Mouse (Mus musculus) forebrain, postnatal 0 days (tissue): ENCODE results near the gene Syt10. TPM values are rescaled to one million over a fixed set of nuclear protein-coding genes. Genes with fewer than 3 reads are reported as not detected.
"Not testable (repeated sequence)": the region's sequence is repeated elsewhere in the genome, so short reads cannot be mapped to it uniquely, and the experiment has no call there.

ENCODE experiments used
- ATAC-seq: fragments of 200-750 bp; cut with Nextera tagmentation; 2 replicates; pipeline ENCODE4 v1.8.0; 2017; ENCODE audit warnings: mild to moderate bottlenecking, moderate library complexity
- DNase-seq: peaks from one replicate; pipeline ENCODE4 v3.0.0-alpha.2; 2015
- H3K27ac ChIP-seq: fragments of 300-500 bp; sonication (generic); 2 replicates; pipeline ENCODE4 v1.5.1; 2014; ENCODE audit warnings: low read depth, mild to moderate bottlenecking, antibody characterized with exemption, low read length, moderate library complexity, mixed read lengths
- H3K27me3 ChIP-seq: fragments of 300-500 bp; sonication (generic); 2 replicates; pipeline ENCODE4 v1.6.1; 2014; ENCODE audit warnings: mild to moderate bottlenecking, low read length, mixed read lengths; ENCODE audit not compliant: insufficient read depth
- H3K36me3 ChIP-seq: fragments of 300-500 bp; sonication (generic); 2 replicates; pipeline ENCODE4 v1.6.1; 2014; ENCODE audit warnings: mild to moderate bottlenecking, moderate library complexity; ENCODE audit not compliant: insufficient read depth
- H3K4me1 ChIP-seq: fragments of 300-500 bp; sonication (generic); 2 replicates; pipeline ENCODE4 v1.6.1; 2014; ENCODE audit warnings: antibody characterized with exemption; ENCODE audit not compliant: insufficient read depth
- H3K4me2 ChIP-seq: fragments of 300-500 bp; sonication (generic); 2 replicates; pipeline ENCODE4 v1.6.1; 2014; ENCODE audit warnings: low read depth, mild to moderate bottlenecking, moderate library complexity
- H3K4me3 ChIP-seq: fragments of 300-500 bp; sonication (generic); 2 replicates; pipeline ENCODE4 v1.5.1; 2014; ENCODE audit warnings: low read depth, low read length, mixed read lengths
- H3K9ac ChIP-seq: fragments of 300-500 bp; sonication (generic); 2 replicates; pipeline ENCODE4 v1.6.1; 2014; ENCODE audit warnings: mild to moderate bottlenecking
- H3K9me3 ChIP-seq: fragments of 300-500 bp; sonication (generic); 2 replicates; pipeline ENCODE4 v1.6.1; 2016; ENCODE audit warnings: low read length
- CTCF ChIP-seq: sonication (generic); IDR thresholded peaks from 2 replicates; pipeline ENCODE4 v1.5.1; 2016; ENCODE audit warnings: antibody characterized with exemption, control low read depth, low read depth
- WGBS: fragments of 180-500 bp; shearing (Covaris S2); extraction: QIAGEN DNeasy Blood & Tissue Kit; methylation state at CpG from one replicate; pipeline ENCODE4 v1.1.7; 2014; 5-methylcytosine and 5-hydroxymethylcytosine counted together
- polyA plus RNA-seq: library from polyadenylated mRNA; unstranded; fragments of >200 nt; fragmentation: Nextera tagmentation; extraction: Ambion mirVana; gene quantifications from 2 replicates; pipeline ENCODE4 v1.2.1, GENCODE M21; 2015
- total RNA-seq: library from RNA; depleted of rRNA; stranded (reverse); fragments of >200 nt; gene quantifications from 2 replicates; pipeline ENCODE4 v1.2.3, GENCODE M21; 2014; rRNA removed

The Syt10 gene
- 7.4 and 9.9 TPM in 2 replicates for total RNA-seq
- 3.1 and 4.9 TPM in 2 replicates for polyA plus RNA-seq

DNA sequence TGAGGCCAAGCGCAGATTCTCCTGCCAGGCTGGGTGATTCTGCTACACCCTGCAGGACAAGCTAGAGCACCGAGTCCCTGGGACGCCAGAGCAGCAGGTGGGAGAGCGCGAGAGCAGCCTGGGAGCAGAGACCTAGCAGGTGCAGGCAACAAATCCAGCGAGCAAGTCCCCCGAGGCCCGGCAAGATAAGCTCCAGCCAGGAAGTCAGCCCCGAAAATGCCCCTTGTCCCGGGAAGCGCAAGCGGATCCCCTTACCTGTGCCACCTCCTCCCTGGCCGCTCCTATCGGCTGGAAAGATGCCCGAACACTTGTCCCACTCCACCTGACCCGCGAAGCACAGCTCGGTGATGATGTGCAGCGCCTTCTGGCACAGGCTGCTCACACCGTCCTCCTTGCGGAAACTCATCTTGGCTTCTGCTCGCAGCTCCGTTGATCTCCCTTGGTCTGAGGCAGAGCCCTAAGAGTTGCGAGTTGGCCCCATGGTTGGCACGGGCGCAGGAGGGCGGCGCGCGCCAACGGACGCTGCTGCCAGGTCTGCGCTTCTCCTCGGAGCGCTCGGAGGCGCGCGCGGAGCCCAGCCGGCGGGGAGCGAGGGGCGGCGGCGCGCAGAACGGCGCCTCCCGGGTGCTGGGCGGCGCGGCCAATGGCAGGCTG lies at the start of gene Syt10:
TSS of gene Syt10 (minus strand) at position 497 of the 654 bp plus-strand sequence.
- peak; percentile 88 for ATAC-seq
- Histone ChIP-seq H3K9me3 (no peaks in the 10 kb centered on the region), H3K27ac (no peak within 1 kb of the TSS)

DNA sequence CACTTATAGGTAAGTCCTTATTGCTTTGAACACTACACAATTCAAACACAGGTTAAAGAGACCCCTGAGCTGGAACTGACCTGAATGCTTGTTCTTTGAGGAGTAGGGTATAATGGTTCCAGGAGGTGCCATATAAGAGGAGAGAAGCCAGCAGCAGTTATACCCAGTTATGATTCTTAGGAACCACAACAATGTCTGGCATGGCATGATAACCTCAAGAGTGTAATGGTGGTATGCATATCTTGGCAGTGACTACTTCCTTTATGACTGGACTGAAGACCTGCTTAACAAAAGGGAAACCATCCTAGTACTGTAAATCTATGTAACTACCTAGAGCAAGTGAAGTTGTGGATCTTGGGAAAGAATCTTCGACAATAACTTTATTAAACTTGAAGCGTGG lies 42.1 kb upstream of the Syt10 start:
- no peak for DNase-seq
- no peak overlapping the region for H3K9ac ChIP-seq
- TF ChIP-seq CTCF: no peak
- WGBS: 96% methylated on average over 2 of the region's 2 CpGs
- H3K27me3 ChIP-seq: no peaks in the 10 kb centered on the region
- no peaks in the 10 kb centered on the region for H3K36me3 ChIP-seq
- ATAC-seq: no peak
- H3K4me2 ChIP-seq: no peak overlapping the region
- no peaks in the 10 kb centered on the region for H3K4me1 ChIP-seq
- H3K27ac ChIP-seq: no peak overlapping the region
- no peak overlapping the region for H3K4me3 ChIP-seq
- H3K9me3 ChIP-seq: no peaks in the 10 kb centered on the region

More for the DNA sequence above, at the start of gene Syt10:
- Histone ChIP-seq H3K4me2 (peak within 1 kb of the TSS; percentile 90), H3K36me3 (no peaks in the 10 kb centered on the region), H3K4me3 (peak within 1 kb of the TSS; percentile 61), H3K9ac (peak within 1 kb of the TSS; percentile 48), H3K27me3 (no peaks in the 10 kb centered on the region; the same call in 1 of the 2 replicates), H3K4me1 (no peaks in the 10 kb centered on the region)
- no peak for TF ChIP-seq CTCF
- DNase-seq: peak; percentile 73
- WGBS: 2% methylated on average over 52 of the region's 53 CpGs

DNA sequence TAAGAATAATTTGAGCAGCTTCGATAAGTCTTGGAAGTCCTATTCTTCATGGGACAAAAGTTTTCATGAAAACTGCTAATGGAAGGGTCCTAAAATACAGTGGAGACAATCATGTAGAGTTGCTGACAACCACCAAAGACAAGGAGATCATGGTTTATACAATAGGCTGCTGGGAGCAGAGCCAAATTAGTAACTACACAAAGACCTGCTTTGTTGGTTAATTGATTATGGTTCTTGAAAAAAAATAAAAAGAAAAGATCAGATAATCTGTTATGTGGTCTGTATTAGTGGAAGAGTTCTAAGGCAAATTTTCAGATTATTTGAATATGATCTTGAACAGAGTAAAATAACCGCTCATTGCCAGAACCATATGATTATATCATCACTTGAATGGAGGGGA lies 37.3 kb upstream of the Syt10 start:
- Histone ChIP-seq H3K4me3 (no peak overlapping the region), H3K36me3 (no peaks in the 10 kb centered on the region), H3K27me3 (no peaks in the 10 kb centered on the region), H3K27ac (no peak overlapping the region), H3K9ac (no peak overlapping the region), H3K4me1 (no peaks in the 10 kb centered on the region), H3K4me2 (no peak overlapping the region), H3K9me3 (no peaks in the 10 kb centered on the region)
- no peak for TF ChIP-seq CTCF
- WGBS: 60% methylated on average over 2 of the region's 2 CpGs
- DNase-seq: no peak
- no peak for ATAC-seq

DNA sequence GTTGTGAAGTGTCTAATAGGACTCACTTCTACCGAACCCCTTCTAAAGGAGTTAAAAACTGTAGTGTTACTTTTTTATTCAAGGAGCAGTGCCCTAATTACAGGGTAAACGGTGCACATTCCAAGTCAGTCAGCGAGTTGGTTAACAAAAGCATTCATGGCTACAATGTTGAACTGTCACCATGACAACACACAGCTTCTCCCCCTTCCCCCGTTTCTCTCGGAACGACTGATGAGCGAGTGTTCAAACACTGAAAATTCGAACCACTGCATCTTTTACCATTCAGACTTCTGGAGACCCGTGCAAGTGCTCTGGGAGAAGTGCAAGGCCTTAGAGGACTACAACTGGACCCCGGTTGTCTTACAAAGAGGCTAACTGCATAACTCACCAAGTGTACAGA lies 25.6 kb downstream of the Syt10 start:
- WGBS: 7% methylated on average over 10 of the region's 10 CpGs
- no peak overlapping the region for H3K27ac ChIP-seq
- H3K4me1 ChIP-seq: no peaks in the 10 kb centered on the region
- TF ChIP-seq CTCF: no peak
- H3K9me3 ChIP-seq: no peaks in the 10 kb centered on the region
- peak overlapping the region; percentile 15 for H3K4me2 ChIP-seq
- ATAC-seq (peak; percentile 78; the same call in 1 of the 2 replicates), DNase-seq (peak; percentile 56)
- H3K27me3 ChIP-seq: no peaks in the 10 kb centered on the region
- H3K36me3 ChIP-seq: no peaks in the 10 kb centered on the region
- H3K9ac ChIP-seq: no peak overlapping the region
- no peak overlapping the region for H3K4me3 ChIP-seq

DNA sequence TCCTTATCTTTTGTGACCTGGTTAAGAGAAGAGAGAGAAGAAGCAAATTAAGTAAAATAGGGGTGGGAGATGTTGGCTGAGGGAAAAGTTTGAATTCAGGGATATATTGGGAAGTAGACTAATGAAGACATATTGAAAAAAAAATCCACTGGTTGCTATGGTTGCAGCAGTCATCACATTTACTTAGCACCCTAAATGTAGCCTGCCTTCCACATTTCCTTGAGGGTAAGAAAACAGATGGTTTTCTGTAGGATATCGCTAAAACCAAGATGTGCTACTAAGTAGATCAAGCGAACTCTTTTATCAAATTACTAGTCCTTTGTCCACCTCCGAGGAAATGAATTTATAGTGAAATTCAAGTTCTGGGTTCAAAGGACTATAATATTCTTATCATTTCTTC lies 37.2 kb downstream of the Syt10 start:
- ATAC-seq (no peak), DNase-seq (no peak)
- WGBS: 79% methylated on average over 3 of the region's 3 CpGs
- Histone ChIP-seq H3K4me1 (no peaks in the 10 kb centered on the region), H3K9ac (no peak overlapping the region), H3K27me3 (no peaks in the 10 kb centered on the region), H3K36me3 (no peaks in the 10 kb centered on the region), H3K27ac (no peak overlapping the region), H3K9me3 (no peaks in the 10 kb centered on the region), H3K4me2 (no peak overlapping the region), H3K4me3 (no peak overlapping the region)
- TF ChIP-seq CTCF: no peak

DNA sequence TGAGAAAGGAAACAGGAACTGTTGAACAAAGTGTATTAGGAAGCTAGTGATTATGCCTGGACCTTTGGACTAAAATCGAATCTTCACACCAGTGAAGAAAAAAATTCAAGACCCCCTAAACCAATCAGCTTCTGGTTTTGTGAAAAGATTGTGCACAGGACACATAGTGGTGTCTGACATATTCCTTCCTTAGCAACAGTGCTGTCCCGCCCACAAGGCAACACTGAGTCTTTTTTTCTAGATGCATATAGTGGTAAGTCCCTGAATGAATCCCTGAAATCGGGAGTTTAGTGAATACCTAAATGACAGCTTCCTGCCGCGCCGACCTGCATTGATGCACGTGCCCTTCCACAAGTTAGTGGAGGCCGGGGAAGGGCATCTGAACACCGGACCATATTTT lies 61.7 kb downstream of the Syt10 start:
- 71% methylated on average over 9 of the region's 9 CpGs for WGBS
- H3K4me3 ChIP-seq: no peak overlapping the region
- DNase-seq (no peak), ATAC-seq (peak; percentile 53)
- H3K9me3 ChIP-seq: no peaks in the 10 kb centered on the region
- H3K36me3 ChIP-seq: no peaks in the 10 kb centered on the region
- peak overlapping the region; percentile 21; the same call in 1 of the 2 replicates for H3K4me2 ChIP-seq
- no peak overlapping the region for H3K9ac ChIP-seq
- H3K27ac ChIP-seq: no peak overlapping the region
- H3K27me3 ChIP-seq: no peaks in the 10 kb centered on the region
- H3K4me1 ChIP-seq: no peaks in the 10 kb centered on the region
- no peak for TF ChIP-seq CTCF

DNA sequence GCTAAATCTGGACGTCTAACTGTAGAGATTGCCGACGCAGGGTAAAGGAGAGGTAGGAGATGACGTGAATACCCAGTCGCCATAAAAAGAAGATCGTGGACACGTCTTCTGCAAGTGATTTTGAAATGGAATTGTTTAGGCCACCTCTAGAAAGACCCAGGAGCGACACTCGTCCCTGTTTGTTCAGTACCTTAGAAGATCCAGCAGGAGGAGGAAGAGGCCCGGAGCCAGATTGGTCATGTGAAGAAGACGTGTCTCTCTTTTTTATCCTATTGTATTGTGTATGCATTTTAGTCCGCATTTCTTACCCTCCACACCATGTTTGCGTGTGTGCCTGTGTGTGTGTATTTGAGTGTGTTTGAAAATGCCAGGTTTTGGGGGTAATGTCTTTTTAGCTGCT lies 75.6 kb downstream of the Syt10 start:
- not testable (repeated sequence) for H3K9ac ChIP-seq, H3K27ac ChIP-seq, ATAC-seq, H3K27me3 ChIP-seq, H3K4me3 ChIP-seq, H3K36me3 ChIP-seq, H3K4me2 ChIP-seq, H3K4me1 ChIP-seq, DNase-seq, H3K9me3 ChIP-seq
- WGBS: 88% methylated on average over 10 of the region's 13 CpGs
